Mouse (Mus musculus) limb, embryonic 14.5 days (tissue): ENCODE data around the gene Nfya. TPM values are rescaled to one million over a fixed set of nuclear protein-coding genes. Genes with fewer than 3 reads are reported as not detected.

Source experiments
- ATAC-seq: fragments of 200-750 bp; cut with Nextera tagmentation; 2 replicates; pipeline ENCODE4 v1.8.0; 2017; ENCODE audit warnings: low read depth, moderate number of reproducible peaks, moderate TSS enrichment; ENCODE audit not compliant: low FRiP score
- DNase-seq: peaks from one replicate; pipeline ENCODE4 v3.0.0-alpha.2; 2015; ENCODE audit warnings: low spot score
- H3K27ac ChIP-seq: fragments of 300-500 bp; sonication (generic); replicated peaks from 2 replicates; pipeline ENCODE4 v1.5.1; 2014; ENCODE audit warnings: low read depth, mild to moderate bottlenecking, low read length, moderate library complexity, mixed read lengths
- H3K27me3 ChIP-seq: fragments of 300-500 bp; sonication (generic); 2 replicates; pipeline ENCODE4 v1.6.1; 2014; ENCODE audit warnings: low read length, mixed read lengths; ENCODE audit not compliant: control insufficient read depth, insufficient read depth
- H3K36me3 ChIP-seq: fragments of 300-500 bp; sonication (generic); 2 replicates; pipeline ENCODE4 v1.6.1; 2014; ENCODE audit warnings: mild to moderate bottlenecking, low read length, moderate library complexity, mixed read lengths; ENCODE audit not compliant: control insufficient read depth, insufficient read depth
- H3K4me1 ChIP-seq: fragments of 300-500 bp; sonication (generic); 2 replicates; pipeline ENCODE4 v1.6.1; 2014; ENCODE audit warnings: antibody characterized with exemption, low read length, mixed read lengths; ENCODE audit not compliant: control insufficient read depth, insufficient read depth
- H3K4me2 ChIP-seq: fragments of 300-500 bp; sonication (generic); replicated peaks from 2 replicates; pipeline ENCODE4 v1.6.1; 2014; ENCODE audit warnings: low read depth, mild to moderate bottlenecking, low read length, moderate library complexity; ENCODE audit not compliant: severe bottlenecking
- H3K4me3 ChIP-seq: fragments of 300-500 bp; sonication (generic); replicated peaks from 2 replicates; pipeline ENCODE4 v1.5.1; 2014; ENCODE audit warnings: low read length
- H3K9ac ChIP-seq: fragments of 300-500 bp; sonication (generic); 2 replicates; pipeline ENCODE4 v1.6.1; 2014; ENCODE audit warnings: mild to moderate bottlenecking, low read depth, low read length, moderate library complexity; ENCODE audit not compliant: severe bottlenecking
- H3K9me3 ChIP-seq: fragments of 300-500 bp; sonication (generic); 2 replicates; pipeline ENCODE4 v1.6.1; 2016; ENCODE audit warnings: low read length; ENCODE audit not compliant: control insufficient read depth
- POLR2A ChIP-seq: fragments of 200-500 bp; IDR thresholded peaks from 2 replicates; pipeline ENCODE4 v1.8.0; 2012; ENCODE audit warnings: inconsistent platforms, mild to moderate bottlenecking, moderate library complexity, borderline replicate concordance; ENCODE audit not compliant: insufficient read depth, insufficient read length; ENCODE audit errors: extremely low read depth
- WGBS: fragments of 180-500 bp; shearing (Covaris S2); extraction: QIAGEN DNeasy Blood & Tissue Kit; methylation state at CpG from one replicate; pipeline ENCODE4 v1.1.7; 2014; 5-methylcytosine and 5-hydroxymethylcytosine counted together
- polyA plus RNA-seq, 2 experiments: library from polyadenylated mRNA; depleted of rRNA in 1 of 2; stranded (reverse) in 1 of 2; unstranded in 1 of 2; fragments of >200 nt; fragmentation: Nextera tagmentation in 1 of 2; extraction: Ambion mirVana in 1 of 2; gene quantifications; 2 replicates each; pipeline versions ENCODE4 v1.2.1 to v1.2.3; 2012 to 2014

Nfya gene
- polyA plus RNA-seq, 2 experiments = 19.2 to 95.0 TPM

DNA sequence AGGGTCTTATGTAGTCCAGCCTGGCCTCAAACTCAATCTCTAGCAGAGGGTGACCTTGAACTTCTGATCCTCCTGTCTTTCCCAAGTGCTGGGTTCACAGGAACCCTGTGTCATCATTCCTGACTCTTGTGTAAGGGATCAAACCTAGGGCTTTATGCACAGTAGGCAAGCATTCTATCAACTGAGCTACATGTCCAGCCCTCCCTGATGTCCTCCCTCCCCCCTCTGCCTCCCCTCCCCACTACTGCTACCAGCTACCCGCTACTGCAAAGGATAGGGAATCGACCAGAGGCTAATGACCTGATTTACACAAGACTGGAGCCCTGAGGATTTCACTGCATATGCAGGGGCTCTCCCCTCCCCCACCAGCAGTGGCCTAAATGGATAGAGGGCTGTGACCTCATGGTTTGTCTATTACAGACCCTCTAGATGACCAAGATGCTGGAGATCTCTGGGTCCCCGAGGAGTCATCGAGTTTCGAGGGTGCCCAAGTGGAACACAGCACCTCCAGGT, 59.0 kb downstream of the Nfya start:
- Histone ChIP-seq H3K9ac (no peak overlapping the region), H3K4me1 (no peaks in the 10 kb centered on the region), H3K4me2 (no peak overlapping the region), H3K27me3 (no peaks in the 10 kb centered on the region), H3K27ac (no peak overlapping the region), H3K9me3 (no peaks in the 10 kb centered on the region), H3K36me3 (no peaks in the 10 kb centered on the region), H3K4me3 (no peak overlapping the region)
- no peak for ATAC-seq
- 72% methylated on average over 5 of the region's 5 CpGs for WGBS
- TF ChIP-seq POLR2A = no peak
- DNase-seq = no peak

DNA sequence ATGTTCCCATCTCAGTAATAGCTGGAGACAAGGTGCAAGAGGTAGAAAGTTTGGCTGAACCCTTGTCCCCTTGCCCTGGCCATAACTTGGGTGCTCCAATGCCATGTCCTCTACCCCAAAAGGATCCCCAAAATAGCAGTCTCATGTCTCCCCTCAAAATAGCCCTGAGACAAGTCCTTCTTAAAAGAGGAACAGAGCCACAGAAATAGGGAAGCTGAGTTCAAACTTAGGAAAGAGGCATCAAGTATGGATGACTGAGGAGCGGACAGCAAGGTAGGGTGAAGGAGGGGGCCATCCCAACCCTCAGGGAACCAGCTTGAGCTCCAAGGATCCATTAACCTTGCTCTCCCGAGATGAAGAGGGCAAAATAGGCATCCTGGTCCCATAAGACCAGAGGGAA, 62.4 kb downstream of the Nfya start:
- Histone ChIP-seq H3K27me3 (no peaks in the 10 kb centered on the region), H3K36me3 (no peaks in the 10 kb centered on the region), H3K4me3 (no peak overlapping the region), H3K4me1 (no peaks in the 10 kb centered on the region), H3K9me3 (no peaks in the 10 kb centered on the region), H3K27ac (no peak overlapping the region), H3K4me2 (no peak overlapping the region), H3K9ac (no peak overlapping the region)
- WGBS = 77% methylated on average over 2 of the region's 2 CpGs
- no peak for TF ChIP-seq POLR2A
- ATAC-seq (no peak), DNase-seq (no peak)

DNA sequence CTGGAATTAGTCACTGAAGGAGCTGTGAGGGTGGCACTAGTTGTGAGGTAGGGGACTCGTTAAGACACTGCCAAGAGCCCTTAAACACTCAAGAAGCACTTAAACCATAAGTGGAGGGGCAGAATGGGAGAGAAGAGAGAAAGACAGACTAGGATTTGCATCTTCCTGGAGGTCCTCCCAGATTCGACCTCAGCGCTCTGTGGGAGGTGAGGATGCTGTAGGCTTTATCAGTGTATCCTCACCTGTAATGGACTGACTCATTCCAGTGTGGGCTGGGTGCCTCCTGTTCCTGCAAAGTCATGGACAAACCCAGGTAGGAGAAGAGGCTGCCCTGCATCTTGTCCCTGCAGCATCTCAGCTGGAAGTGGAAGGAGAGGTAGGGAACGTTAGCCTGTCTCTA, 62.9 kb downstream of the Nfya start:
- Histone ChIP-seq H3K27me3 (no peaks in the 10 kb centered on the region), H3K4me1 (no peaks in the 10 kb centered on the region), H3K36me3 (no peaks in the 10 kb centered on the region), H3K9me3 (no peaks in the 10 kb centered on the region), H3K4me3 (no peak overlapping the region), H3K4me2 (no peak overlapping the region), H3K9ac (no peak overlapping the region), H3K27ac (no peak overlapping the region)
- DNase-seq = no peak
- no peak for TF ChIP-seq POLR2A
- ATAC-seq = no peak
- 59% methylated on average over 4 of the region's 4 CpGs for WGBS

DNA sequence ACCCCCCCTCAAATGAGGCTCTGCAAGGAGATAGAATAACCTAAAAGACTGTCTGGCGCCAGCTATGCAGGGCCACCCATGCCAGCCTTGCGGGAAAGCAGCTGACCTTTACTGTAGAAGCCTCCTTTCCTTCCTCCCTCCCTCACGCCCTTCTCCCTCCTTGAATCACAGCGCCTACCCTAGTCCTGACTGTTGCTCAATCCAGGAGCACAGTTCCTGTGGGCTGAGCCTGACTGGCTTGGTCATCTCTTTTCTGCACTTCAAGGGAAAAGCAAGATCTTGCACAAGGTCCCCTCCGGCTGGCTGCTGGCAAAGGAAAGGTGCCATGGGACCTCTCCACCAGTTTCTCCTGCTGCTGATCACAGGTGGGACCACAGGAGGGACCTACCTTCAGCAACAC, 63.5 kb downstream of the Nfya start, which contains the start of gene Trem2:
TSS of gene Trem2 (plus strand) at position 171 of the 400 bp plus-strand sequence.
- no peak for TF ChIP-seq POLR2A
- ATAC-seq = no peak
- H3K4me3 ChIP-seq = no peak within 1 kb of the TSS

DNA sequence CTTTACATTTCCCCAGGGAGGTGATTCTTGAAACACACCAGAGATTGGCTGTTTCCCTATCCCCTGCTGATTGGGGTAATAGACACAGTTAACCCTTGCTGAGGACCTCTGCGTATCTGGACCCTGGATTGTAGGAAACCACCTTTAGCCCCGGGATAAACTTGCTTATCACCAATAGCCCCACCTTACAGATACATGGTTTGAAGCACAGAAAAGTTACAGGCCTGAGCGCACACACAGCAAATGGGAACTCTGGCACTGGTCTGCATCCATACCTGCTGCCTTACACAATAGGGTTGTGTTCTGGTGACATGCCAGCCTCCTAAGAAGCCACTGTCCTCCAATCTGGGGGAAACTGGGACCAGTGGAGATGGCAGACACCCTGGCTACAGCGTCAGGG, 63.9 kb downstream of the Nfya start:
- Histone ChIP-seq H3K27me3 (no peaks in the 10 kb centered on the region), H3K4me3 (no peak overlapping the region), H3K9ac (no peak overlapping the region), H3K4me2 (no peak overlapping the region), H3K9me3 (no peaks in the 10 kb centered on the region), H3K36me3 (no peaks in the 10 kb centered on the region), H3K4me1 (no peaks in the 10 kb centered on the region), H3K27ac (no peak overlapping the region)
- 78% methylated on average over 4 of the region's 4 CpGs for WGBS
- DNase-seq (no peak), ATAC-seq (no peak)
- TF ChIP-seq POLR2A = no peak

More for the DNA sequence above, 63.5 kb downstream of the Nfya start, which contains the start of gene Trem2:
- no peak for DNase-seq
- Histone ChIP-seq H3K9ac (no peak within 1 kb of the TSS), H3K27ac (no peak within 1 kb of the TSS), H3K4me1 (no peaks in the 10 kb centered on the region), H3K36me3 (no peaks in the 10 kb centered on the region), H3K4me2 (no peak within 1 kb of the TSS), H3K9me3 (no peaks in the 10 kb centered on the region), H3K27me3 (no peaks in the 10 kb centered on the region)
- 69% methylated on average over 5 of the region's 5 CpGs for WGBS

DNA sequence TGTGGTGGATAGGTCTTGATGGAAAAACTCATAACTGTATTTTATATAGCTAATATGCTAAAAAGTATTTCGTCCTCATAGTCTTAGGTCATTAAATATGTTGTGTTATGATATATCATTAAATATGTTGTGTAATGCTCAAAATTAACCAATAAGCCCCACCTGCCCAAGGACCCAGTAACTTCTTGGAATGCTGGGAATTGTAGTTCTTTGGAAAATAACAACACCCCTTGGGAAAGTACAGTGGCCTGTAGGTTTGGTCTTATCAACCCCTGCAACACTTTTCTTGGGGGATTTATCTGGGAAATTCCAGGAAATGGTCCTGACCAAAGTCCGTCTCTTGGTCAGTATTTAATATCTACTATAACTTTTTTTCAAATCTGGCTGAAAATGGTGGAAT, 66.6 kb downstream of the Nfya start:
- H3K27ac ChIP-seq = no peak overlapping the region
- TF ChIP-seq POLR2A = no peak
- no peaks in the 10 kb centered on the region for H3K9me3 ChIP-seq
- no peak overlapping the region for H3K9ac ChIP-seq
- H3K36me3 ChIP-seq = no peaks in the 10 kb centered on the region
- H3K27me3 ChIP-seq = no peaks in the 10 kb centered on the region
- ATAC-seq (no peak), DNase-seq (no peak)
- H3K4me3 ChIP-seq = no peak overlapping the region
- no peak overlapping the region for H3K4me2 ChIP-seq
- H3K4me1 ChIP-seq = no peaks in the 10 kb centered on the region
- WGBS = 82% methylated on average over 2 of the region's 2 CpGs
